Mouse (Mus musculus): Measurements from ENCODE around the gene B3galnt2.
"Not testable (repeated sequence)": the region's sequence is repeated elsewhere in the genome, so short reads cannot be mapped to it uniquely, and the experiment has no call there.

B3galnt2 gene

DNA sequence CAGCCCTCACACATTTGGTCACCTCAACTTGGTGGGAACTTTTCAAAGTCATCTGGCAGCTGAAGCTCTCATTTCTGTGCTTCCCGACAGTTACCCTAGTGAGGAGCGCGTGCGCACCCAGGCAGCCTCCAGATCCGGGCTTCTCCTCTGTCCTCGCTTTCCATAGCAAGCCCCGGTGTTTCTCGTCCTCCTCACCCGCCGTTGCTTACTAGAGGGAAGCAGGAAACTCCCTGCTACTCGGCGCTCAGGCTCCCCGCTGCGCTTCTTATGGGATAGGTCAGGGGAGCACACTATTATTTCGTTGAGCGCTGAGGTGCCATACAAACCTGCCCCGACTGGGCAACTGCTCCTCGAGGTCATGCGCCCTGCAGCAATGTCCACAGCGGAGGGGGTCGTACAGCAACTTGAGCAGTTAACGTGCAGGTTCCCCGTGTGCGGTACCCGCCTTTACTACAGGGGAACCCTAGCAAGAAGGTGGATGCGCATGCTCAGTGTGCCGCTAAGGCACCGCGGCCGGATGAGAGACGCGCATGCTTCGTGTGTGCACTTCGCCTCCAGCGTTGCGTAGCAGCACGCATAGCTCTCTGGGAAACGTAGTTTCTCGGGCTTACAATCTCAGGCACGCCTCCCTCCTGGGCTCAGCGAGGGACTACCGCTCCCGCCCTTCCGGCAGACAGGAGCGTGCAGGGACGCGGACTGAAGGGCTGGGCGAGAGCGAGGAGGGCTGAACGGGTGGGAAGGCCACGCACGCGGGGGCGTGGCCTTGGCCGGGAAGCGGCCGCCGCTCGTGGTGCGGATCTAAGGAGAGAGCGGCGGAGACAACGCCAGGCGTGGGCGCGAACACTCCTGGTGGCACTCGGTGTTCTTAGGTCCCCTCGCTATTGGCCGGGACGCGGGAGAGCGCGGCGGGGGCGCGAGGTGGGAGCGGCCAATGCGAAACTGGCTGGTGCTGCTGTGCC, at the start of gene B3galnt2:
Gene B3galnt2 (plus strand): TSS at position 596 of the 959 bp plus-strand sequence.
- peak; percentile 98 for DNase-seq (ENCODE audit: low spot score)

DNA sequence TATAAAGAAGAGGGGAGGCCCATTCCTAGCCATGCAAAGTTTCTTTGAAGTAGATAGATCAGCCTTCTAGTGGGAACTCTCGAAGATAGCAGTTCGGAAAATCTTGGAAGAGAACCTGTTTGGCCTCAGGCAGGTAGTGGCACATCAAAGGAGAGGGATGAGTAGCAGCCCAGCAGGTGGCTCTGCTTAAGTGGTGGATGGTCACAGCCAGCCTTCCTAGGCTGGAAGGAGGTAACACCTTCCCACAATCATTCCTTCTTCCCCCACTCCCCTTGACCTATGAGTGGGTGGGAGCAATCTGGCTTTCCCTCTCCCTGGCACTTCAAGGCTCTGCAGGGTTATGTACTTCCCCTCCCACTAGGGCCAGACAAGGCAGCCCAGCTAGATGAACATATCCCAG, 42.9 kb upstream of the B3galnt2 start:
- no peak for DNase-seq (ENCODE audit: low spot score)

DNA sequence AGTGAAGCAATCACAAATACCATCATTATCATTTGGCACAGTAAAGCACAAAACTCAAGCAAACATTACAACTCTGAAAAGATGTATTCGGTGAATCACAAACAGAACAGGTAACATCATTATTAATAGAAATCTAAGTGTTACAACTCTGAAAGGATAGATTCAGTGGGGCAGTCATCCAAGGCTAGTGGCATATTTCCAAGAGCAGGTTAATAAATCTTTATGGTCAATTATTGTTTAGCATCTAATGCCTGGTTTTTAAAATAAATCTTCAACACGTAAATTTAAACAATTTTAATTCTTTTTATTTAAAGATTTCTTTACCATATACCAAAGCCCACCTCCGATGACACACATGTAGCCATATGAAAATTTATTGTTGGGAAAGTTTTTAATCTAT, 34.9 kb upstream of the B3galnt2 start:
- DNase-seq (ENCODE audit: low spot score), result no peak

DNA sequence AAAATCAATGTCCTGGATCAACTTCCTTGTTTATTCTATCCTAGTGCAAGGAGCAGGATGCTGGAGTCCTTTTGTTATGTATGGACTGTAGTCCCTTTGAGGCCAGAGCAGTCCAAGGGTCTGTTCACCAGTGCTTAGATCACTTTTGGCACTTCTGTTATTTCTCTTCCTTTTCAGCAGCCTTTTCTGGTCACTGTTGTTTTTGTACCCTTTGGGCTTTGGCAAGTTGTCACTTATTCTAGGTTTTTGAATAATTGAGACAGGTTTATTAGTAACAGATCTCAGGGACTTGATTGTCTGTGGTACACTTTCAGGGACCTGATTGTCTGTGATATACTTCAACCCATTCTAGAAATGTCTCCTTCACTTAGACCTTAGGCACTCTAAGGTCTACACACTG, 31.7 kb upstream of the B3galnt2 start:
- no peak for DNase-seq (ENCODE audit: low spot score)

DNA sequence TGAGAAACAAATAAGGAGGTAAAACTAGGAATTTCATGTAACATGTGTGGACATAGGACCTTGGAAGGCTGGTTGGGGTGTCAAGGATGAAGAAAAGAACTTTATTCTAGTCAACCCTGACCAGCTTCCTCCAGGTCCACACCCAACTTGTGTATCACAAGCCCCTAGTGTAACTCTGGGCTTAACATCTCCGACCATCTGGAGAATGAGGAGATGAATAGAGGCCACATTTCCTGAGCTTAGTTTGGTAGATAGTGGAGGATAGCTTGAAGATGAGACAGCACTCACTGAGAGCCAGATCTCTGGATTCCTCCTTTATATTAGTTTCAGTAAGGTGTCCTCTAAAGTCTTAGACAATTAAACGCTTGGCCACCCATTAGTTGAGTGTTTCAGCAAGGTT, 24.3 kb upstream of the B3galnt2 start:
- no peak for DNase-seq (ENCODE audit: low spot score)

DNA sequence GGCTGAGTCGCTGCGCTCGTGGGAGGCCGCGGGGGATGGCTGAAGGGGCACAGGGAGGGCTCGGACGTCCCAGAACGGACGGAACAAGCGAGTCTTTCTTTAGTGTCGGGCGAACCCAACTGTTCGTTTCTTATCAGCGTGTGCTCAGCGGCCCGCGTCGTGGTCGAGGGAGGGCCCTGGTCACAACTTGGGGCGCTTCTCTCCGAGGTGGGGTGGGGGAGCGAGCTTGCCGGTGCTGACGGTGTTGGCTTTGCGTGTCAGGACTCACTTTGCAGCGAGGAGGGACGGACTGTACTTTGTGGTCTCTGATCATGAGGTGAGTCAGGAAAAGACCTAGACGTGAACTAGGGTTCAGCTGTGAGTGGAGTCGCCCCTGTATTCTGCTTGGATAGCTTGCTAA, 662 bp downstream of the B3galnt2 start:
- DNase-seq (ENCODE audit: low spot score), result peak; percentile 29

DNA sequence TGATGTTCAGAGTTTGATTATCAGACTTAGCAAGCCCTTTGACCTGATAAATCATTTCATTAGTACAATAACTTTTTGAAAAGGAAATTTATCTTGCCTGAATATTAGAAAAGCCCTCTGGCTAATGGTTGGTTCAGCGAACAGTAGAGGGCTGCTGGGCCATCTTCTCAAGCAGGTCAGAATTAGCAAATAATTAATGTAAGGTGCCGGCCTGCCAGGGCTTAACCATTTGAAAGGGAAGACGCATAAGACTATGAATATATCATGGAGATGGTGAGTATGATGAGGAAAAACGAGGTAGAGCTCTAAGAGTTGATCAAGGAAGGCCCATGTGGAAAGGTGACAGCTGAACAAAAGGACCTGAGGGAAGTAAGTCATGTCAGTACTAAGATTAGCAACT, 2.4 kb downstream of the B3galnt2 start:
- DNase-seq (ENCODE audit: low spot score), result no peak

DNA sequence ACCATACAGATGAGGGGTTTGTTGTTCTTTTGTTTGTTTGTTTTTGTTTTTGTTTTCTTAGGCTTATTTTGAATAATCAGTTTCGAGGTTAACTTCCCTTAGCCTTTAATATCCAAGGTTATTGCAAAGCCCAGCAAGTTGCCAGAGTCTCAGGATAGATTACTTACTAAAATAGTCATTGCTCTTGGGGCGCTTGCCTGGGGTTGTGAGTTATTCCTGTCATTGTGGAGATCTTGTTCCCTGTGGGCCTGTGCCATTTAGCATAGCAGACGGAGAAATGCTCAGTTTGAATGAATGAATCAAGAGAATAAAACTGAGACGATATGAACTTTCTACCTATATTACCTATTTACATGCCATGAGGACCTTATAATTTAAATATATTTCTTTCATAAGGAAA, 5.9 kb downstream of the B3galnt2 start:
- no peak for DNase-seq (ENCODE audit: low spot score)

DNA sequence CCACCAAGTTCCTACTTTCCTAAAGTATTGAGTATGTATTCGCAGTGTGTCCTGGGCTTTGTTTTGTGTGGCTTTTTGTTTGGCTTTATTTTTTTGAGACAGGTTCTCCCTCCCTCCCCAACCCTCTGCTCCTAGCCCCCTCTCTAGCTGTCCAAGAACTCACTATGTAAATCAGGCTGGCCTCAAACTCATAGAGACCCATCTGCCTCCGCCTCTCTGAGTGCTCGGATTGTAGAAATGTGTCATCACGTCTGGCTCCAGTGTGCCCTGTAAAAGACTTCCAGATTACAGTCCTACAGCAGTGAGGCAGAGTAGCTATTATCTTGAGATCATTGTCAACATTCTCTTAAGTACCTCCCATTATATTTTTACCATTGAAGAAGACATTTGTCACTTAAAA, 6.8 kb downstream of the B3galnt2 start:
- no peak for DNase-seq (ENCODE audit: low spot score)

DNA sequence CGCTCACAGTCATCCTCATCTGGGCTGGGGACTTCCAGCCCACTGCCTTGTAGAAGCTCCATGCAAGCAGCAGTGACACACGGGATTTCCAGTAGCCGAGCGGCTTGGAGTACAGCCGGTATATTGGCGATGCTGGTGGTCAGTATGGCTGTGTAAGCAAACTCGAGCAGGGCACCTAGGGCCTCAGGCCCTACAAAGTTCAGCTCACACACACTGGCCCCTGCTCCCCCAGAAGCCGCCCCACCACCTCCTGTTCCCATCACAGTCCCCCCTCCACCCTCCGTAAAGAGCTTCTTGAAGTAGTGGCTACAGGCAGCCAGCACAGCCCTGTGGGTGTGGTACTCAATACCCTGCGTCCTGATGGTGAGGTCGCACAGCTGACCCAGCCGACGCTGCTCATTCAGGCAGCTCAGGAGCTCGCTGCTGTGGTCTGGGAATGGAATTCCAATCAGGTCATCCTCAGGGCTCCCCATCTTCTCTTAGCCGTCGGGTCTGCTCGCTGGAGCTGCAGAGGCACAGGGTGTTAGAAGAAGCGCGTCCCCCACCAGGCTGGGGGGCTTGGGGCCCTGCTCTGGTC, 11.2 kb downstream of the B3galnt2 start:
- no peak for DNase-seq (ENCODE audit: low spot score)

DNA sequence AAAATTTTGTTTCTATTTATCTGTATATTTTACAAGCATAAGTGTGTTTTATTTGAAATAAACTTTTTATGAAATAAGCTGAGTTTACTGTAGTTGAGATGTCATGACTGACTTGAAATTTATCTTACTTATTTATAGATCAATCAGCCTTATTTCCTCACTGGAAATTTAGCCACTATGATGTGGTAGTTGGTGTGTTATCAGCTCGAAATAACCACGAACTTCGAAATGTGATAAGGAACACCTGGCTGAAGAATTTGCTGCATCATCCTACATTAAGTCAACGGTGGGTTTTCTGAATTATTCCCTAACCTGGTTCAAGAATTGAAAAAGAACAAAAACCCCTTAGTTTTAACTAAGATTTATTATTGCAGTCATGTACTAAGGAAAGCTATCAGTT, 11.9 kb downstream of the B3galnt2 start:
- no peak for DNase-seq (ENCODE audit: low spot score)

DNA sequence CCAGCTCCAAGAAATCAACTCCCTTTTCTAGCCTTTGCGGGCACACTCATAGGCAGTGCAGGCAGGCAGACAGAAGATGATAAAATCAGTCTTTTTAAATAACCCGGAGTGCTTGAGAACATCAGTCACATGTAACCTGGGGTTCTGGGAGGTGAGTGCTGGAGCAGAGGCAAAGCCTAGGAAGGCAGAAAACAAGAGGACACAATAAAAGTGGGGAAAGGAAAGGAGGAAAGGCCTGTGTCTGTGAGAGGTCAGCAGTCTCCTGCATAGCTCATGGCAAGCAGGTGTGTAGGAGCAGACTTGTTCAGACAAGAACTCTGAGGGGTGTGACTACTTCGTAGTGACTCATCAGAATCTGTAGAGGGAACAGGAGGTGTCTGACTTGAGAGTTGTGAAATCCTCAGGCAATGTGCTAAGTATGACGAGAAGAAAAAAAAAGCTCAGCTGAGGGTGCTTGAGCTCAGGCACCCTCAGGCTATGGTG, 14.4 kb downstream of the B3galnt2 start:
- peak; percentile 57 for DNase-seq (ENCODE audit: low spot score)

DNA sequence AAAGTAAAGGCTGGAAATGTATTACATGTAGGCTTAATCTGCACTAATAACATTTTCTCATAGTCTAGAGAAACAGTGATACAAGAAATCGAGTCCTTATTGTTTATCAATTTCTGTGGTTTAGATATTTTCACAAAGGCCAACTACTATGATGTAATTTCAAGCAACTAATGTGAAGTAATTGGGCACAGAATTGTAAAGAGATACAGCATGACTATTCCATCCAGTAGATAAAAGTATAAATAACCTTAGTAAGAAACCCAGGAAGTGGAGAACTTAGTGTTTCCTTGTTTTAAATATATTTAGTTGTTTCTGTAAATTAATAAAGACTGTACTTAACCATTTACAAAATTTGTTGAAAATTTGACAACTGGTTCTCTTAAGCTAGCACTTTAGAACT, 15.5 kb downstream of the B3galnt2 start:
- DNase-seq (ENCODE audit: low spot score), result no peak

DNA sequence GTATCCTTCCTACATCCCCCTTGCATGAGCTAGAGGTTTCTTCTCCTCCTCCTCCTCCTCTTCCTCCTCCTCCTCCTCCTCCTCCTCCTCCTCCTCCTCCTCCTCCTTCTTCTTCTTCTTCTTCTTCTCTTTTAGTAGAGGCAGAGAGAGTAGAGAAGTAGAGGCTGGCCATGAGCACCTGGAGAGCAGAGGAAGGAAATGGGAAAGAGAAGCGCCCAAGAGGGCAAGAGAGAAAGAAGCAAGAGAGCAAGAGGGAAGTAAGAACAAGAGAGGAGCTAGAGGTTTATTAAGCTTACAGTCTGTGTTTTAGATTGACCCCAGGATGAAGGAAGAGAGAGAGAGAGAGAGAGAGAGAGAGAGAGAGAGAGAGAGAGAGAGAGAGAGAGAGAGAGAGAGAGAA, 27.6 kb downstream of the B3galnt2 start:
- not testable (repeated sequence) for DNase-seq (ENCODE audit: low spot score)

DNA sequence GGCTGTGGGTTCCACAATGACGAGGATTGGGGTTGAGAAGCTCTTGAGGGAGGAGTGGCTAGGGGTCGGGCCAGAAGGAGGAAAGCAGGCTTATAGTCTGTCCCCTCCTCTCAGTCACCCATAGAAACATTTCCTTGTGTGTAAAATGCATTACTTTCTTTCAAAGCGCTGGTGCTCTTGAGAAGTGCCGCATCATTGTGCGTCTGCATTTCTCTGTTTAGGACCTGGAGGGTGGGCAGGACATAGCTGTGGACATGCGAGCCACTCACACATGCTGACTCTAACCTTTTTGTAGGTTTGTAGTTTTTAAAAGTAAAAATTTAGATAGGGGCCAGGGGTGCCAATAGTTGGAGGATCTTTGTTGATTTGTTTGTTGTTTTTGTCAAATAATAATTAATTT, 29.3 kb downstream of the B3galnt2 start:
- DNase-seq (ENCODE audit: low spot score), result no peak

DNA sequence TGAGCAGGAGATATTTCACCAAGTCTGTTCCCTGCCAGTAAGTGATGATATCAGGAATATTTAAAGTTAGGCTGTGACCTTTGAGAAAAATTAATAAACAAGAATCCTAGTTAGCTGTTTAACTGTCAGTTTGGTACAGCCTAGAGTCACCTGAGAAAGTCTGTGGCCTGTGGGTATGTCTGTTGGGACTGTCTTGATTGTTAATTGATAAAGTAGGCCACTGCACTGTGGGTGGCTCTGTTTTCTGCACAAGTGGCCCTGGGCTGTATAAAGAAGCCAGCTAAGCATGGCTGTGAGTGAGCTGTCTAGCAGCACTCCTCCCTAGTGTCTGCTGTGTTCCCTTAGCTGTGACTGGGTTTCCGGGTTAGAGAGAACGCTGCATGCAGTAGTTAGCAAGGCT, 34.9 kb downstream of the B3galnt2 start:
- DNase-seq (ENCODE audit: low spot score), result no peak

DNA sequence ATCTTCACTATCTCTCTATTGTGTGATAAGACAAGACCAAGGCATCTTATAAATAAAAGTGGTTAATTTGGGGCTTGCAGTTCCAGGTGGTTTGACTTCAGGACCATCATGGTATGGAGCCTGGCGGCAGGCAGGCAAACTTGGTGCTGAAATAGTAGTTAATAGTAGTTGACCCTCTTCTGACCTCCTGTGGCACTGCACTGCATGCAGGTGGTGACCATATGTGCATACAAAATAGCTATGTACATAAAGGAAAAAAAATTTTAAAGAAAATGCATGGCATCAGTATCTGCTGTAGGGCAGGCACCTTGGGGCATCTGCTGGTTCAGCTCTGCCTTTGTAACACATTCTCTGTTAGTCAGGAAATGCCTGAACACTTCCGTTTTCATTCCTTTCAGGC, 36.1 kb downstream of the B3galnt2 start:
- DNase-seq (ENCODE audit: low spot score), result no peak

DNA sequence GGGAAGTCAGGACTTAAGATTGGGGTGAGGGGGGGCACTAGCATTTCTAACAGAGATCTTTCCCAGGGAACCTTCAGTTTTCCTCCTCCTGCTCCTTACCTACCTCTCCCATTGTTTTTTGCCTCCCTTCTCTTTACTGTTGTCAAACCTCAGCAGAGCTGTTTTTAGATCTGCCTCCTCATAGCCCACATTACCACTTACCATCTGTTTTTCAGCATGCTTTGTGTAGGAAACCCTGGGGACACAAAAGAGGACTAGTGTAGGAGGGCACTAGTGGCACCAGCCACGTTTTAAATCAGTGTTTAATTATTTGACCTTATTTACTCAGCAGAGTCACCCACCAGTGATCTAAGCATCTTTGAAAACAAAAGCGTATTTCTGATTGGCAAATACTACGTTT, 38.8 kb downstream of the B3galnt2 start:
- DNase-seq (ENCODE audit: low spot score), result no peak

DNA sequence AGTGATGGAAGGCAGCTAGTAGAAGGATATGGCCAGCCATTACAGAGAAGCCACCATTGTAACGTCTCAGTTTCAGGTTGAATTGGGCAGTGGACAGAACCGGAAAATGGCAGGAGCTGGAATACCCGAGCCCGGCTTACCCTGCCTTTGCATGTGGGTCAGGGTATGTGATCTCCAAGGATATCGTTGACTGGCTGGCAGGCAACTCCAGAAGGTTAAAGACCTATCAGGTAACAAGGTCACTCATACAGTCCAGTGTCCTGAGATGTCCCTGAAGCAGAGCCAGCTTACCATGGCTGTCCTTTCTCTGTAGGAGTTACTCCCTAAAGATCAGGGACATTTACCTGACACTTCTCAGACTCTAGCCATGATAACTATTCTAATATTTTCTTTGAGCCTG, 40.8 kb downstream of the B3galnt2 start:
- DNase-seq (ENCODE audit: low spot score), result no peak

DNA sequence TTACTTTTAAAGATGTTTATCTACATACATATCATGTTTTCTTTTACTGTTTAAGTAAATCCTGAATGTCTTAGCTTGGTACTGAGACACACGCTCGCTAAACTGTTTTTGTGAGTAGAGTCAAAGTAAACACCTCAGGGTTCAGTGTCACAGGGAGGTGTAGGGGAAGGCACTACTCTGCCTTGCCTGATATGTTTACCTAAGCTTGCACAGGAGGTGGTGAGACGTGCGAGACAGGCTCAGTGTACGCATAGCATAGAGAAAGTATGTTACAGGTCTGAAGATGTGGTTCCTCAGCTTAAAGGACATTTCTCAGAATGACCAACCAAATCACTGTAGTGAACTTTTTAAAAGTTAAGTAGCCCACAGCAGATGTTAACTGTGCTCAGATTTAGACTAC, 43.2 kb downstream of the B3galnt2 start:
- no peak for DNase-seq (ENCODE audit: low spot score)

DNA sequence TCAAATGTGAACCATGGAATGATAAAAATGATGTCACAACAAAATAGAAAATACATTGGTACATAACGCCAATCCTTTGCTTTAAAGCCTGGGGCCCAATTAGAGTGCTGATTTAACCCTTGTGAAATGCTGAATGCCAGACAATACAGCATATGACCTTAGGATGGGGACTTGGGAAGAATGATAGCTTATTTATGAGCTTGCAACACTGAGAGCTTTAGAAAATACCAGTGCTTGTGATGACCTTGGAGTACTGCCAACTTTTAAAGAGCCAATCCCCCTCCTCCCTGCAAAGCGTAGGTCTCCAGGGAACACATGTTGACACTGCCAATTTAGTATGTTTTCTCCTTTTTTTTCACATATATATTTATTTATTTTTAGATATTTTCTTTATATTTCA, 48.4 kb downstream of the B3galnt2 start:
- DNase-seq (ENCODE audit: low spot score), result peak; percentile 57

DNA sequence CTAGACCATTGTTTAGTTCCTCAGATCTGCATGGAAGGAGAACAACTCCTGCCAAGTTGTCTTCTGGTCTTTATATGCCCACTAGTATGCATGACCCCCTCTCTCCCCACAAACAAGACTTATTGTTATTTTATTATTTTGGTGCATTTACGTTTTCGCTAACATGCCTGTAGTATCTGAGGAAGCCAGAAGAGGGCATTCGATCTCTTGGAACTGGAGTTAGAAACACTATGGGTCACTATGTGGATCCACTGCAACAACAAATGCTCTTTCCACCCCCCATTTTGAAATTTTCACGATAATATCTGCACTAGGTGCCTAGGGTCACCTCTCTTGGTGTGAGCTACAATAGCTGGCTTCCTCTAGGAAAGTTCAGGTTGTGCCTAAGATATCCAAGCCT, 49.8 kb downstream of the B3galnt2 start:
- peak; percentile 31 for DNase-seq (ENCODE audit: low spot score)

DNA sequence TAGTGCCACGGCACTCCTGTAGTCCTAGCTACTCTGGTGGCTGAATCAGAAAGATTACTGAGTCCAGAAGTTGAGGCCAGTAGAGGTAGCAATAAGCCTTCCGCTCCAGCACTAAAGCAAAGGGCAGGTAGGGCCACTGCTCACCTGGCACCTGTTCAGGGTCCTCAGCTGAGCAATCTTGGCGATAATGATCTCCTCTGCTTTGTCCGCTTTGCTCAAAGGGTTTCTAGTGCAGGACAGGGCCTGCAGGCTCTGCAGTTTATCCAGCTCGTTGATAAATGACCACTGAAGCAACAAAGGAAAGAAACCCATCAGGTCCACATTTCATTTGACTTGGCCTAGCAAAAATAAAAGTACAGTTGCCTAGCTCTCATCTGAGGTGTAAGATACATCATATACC, 50.7 kb downstream of the B3galnt2 start:
- DNase-seq (ENCODE audit: low spot score), result no peak

DNA sequence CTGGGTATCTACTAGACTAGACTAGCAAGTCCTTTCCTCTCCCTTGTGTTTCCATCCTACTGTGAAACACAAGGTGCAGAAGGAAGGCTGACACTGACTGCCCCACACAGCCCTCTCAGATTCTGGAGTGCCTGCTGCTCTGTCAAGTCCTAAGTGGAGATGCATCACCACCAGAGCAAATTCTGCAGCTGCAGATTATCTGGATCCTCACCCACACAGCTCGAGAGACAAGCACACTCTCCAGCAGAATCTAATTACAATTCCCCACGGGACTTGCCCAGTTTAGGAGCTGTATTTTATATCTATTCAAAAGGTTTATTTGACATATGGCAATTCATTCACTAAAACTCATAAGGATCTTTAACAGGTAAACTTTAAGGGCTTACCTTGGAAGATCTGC, 51.8 kb downstream of the B3galnt2 start:
- DNase-seq (ENCODE audit: low spot score), result no peak
